Mouse (Mus musculus) layer of hippocampus, postnatal 10 days (tissue): Measurements from ENCODE around the gene Olfr61. TPM values are rescaled to one million over a fixed set of nuclear protein-coding genes. Genes with fewer than 3 reads are reported as not detected.
"Not testable (repeated sequence)": the region's sequence is repeated elsewhere in the genome, so short reads cannot be mapped to it uniquely, and the experiment has no call there.

Experiments used
- DNase-seq, 2 experiments: peaks; one replicate each; pipeline ENCODE4 v3.0.0; 2021; ENCODE audit warnings: low spot score in 2 of 2
- long read RNA-seq: library from polyadenylated mRNA; stranded (forward); transcript quantifications from one replicate; pipeline ENCODE4 v2.0.0, GENCODE M21; 2023
- total RNA-seq, 2 experiments: library from RNA; stranded (reverse); gene quantifications; 2 replicates each; pipeline ENCODE4 v1.2.3; 2021

Gene Olfr61
- total RNA-seq: not detected
- long read RNA-seq: 0 reads

DNA sequence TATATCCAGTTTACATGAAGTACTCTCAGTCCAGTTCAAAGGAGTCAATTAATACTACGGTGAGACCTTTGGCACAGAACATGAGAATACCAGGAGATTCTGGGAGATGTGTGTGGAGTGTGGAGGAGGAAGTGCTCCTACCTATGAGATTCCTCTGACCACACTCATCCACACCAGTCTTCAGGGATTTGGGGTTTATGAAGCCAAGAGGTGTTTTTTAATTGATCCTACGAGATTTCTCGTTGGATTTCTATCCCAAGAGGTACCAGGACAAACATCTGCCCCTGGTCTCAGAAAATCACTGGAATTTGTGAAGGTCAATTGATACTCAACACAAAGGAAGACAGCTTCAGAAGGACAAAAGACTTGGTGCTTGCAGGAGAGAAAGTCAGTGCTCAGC is at the start of gene Olfr61:
Olfr61 (plus strand) TSS at position 301 of the 400 bp plus-strand sequence.
- DNase-seq: not testable (repeated sequence)

DNA sequence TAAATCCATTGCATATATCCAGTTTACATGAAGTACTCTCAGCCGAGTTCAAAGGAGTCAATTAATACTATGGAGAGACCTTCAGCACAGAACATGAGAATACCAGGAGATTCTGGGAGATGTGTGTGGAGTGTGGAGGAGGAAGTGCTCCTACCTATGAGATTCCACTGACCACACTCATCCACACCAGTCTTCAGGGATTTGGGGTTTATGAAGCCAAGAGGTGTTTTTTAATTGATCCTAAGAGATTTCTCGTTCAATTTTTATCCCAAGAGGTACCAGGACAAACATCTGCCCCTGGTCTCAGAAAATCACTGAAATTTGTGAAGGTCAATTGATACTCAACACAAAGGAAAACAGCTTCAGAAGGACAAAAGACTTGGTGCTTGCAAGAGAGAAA is 27.8 kb upstream of the Olfr61 start, which contains the start of gene Olfr46:
Olfr46 (plus strand) TSS at position 301 of the 400 bp plus-strand sequence.
- DNase-seq: not testable (repeated sequence)

DNA sequence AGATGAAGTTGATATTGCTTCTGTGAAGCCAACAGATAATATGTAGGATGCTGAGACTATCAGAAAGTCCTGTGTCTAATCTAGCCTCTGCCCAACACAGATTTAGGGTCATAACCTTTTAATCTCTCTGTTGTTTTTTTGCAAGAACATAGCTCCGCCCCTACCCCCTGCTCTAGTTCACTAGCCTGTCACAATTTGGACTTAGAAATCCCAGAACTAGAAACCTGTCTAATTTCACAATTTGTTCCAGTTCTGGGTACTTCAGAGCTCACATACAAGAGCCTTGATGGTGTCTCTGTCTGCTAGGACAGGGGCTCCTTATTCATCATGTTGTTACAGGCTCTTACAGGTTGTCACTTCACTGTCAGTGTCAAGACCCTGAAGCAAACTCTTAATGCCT is 1.8 kb downstream of the Olfr61 start:
- no peak for DNase-seq

DNA sequence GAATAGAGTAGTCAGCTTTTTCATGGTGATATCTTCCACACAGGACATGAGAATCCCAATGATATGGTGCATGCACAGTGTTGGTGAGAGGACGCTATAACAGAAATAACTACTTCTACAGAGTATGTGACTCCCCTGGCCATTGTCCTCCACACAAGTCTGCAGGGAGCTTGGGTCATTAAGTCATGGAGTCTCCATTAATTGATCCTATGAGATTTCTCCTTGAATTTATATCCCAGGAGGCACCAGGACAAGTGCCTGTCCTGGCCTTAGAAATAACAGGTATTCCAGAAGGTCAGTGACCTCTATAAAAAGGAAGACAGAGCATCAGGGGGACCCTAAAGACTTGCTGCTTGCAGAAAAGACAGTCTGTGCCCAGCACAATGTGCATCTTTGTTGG is 17.4 kb downstream of the Olfr61 start, which contains the start of gene Olfr53:
Olfr53 (plus strand) TSS at position 301 of the 400 bp plus-strand sequence.
- DNase-seq: no peak

DNA sequence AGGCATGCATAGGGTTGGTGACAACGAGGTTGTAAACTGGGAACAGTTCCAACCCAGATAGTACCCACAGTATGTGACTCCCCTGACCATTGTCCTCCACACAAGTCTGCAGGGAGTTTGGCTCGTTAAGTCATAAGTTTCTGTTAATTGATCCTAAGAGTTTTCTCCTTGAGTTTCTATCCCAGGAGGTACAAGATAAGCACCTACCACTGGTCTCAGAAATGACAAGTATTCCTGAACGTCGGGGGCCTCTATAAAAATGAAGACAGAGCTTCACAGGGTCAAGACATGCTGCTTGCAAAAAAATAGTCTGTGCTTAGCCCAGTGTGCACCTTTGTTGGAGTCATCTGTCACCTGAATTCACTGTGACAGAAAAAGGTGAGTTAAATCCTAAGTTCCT is 30.9 kb downstream of the Olfr61 start, which contains the start of gene Olfr539:
Olfr539 (plus strand) TSS at position 301 of the 400 bp plus-strand sequence.
- DNase-seq: no peak

DNA sequence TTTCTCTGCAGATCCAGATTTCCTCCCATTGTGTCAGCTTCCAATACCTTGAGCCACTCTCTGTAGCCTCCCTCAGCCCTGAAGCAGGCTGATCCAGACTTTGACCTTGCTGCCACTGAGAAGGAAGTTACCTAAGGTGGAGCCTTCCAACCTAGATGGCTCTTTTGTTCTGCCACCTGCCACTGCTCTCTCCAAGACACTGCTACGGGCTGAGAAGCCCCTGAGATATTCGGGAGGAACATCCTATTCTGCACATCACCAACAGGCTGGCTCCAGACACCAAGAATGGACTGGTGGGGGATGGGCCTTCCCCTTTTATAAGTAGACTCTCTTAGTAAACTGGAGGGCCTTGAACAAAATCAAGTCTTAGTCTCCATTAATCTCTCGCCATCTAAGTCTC is 41.9 kb downstream of the Olfr61 start:
- DNase-seq: not testable (repeated sequence)

DNA sequence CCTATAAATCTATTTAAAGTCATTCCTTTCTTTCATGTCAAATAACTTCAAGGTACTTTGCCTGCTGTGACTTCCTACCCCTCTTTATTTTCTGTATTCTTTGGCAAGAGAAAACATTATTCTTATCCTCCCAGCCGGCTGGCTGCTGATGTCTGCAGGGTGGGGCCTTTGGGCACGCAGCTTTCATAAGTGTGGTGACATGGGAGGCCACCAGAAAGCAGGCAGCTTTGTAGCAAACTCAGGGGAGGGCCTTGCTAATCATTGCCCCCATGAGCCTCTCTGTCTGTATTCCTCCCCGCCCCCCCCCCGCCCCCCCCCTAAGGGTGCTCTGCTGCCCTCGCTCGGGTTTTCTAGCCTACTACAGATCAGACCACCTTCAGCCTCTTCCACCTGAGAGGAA is 47.1 kb downstream of the Olfr61 start:
- no peak for DNase-seq

DNA sequence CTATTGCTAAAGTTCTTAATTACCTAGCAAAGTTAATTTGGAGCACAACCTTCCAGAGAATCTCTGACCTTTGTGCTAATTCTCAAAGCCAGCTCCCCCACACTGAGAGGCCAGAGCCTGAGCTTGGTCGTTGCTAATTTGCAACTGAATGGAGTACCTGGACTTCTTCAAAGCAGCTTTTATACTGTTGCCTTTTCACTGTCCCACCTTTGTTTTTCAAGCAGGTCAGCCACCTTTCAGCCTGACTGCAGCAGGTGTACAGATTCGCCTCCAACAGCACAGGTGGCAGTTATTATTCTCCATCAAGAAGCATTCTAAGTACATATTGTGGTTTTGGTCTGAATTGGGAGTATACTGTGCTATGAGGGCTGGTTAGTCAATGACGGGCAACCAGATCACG is 50.8 kb downstream of the Olfr61 start:
- DNase-seq: not testable (repeated sequence)

DNA sequence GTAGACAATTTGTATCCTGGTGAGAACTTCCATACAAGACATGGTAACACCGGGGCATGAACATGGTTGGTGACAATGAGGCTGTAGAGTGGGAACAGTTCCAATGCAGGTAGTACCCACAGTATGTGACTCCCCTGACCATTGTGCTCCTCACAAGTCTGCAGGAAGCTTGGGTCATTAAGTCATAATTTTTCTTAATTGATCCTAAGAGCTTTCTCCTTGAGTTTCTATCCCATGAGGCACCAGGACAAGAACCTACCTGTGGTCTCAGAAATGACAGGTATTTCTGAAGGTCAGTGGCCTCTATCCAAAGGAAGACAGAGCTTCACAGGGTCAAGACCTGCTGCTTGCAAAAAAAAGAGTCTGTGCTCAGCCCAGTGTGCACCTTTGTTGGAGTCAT is 52.9 kb downstream of the Olfr61 start, which contains the start of gene Olfr45:
Olfr45 (plus strand) TSS at position 301 of the 400 bp plus-strand sequence.
- no peak for DNase-seq

Other genes with a start within 250 kb of the Olfr61 start
- gene Olfr531, start 226.1 kb upstream of the Olfr61 start, total RNA-seq: not detected
- gene Olfr532, start 207.3 kb upstream of the Olfr61 start, total RNA-seq: not detected
- gene Olfr533, start 165.6 kb upstream of the Olfr61 start, total RNA-seq: not detected
- gene Olfr535, start 144.8 kb upstream of the Olfr61 start, total RNA-seq: not detected
- gene Olfr536, start 121.6 kb upstream of the Olfr61 start, total RNA-seq: not detected
- not detected for gene Olfr538, start 61.1 kb upstream of the Olfr61 start, total RNA-seq
- gene Olfr46, start 27.7 kb upstream of the Olfr61 start, total RNA-seq: under 1 TPM; 0.09 to 0.18 TPM
- gene Olfr53, start 17.5 kb downstream of the Olfr61 start, total RNA-seq: not detected
- under 1 TPM; 0.09 to 0.14 TPM for gene Olfr539, start 31.0 kb downstream of the Olfr61 start, total RNA-seq
- gene Olfr45, start 53.0 kb downstream of the Olfr61 start, total RNA-seq: under 1 TPM in 1 of 2 experiments, not detected in 1; 0.11 TPM
- not detected for gene Olfr541, start 68.3 kb downstream of the Olfr61 start, total RNA-seq
- gene Cyp2e1, start 134.8 kb downstream of the Olfr61 start, total RNA-seq: not detected
- gene Syce1, start 158.9 kb downstream of the Olfr61 start, total RNA-seq: not detected
- 1 to 10 TPM; 8.5 to 9.3 TPM for gene Zfp941, start 193.2 kb downstream of the Olfr61 start, total RNA-seq
- gene Urah, start 206.0 kb downstream of the Olfr61 start, total RNA-seq: 1 to 10 TPM in 1 of 2 experiments, not detected in 1; 1.2 TPM
- not detected for gene Scgb1c1, start 216.6 kb downstream of the Olfr61 start, total RNA-seq
- gene Odf3, start 218.8 kb downstream of the Olfr61 start, total RNA-seq: not detected
- gene Gm45785, start 227.4 kb downstream of the Olfr61 start, total RNA-seq: under 1 TPM; 0.40 to 0.73 TPM
- gene Ric8a, start 228.0 kb downstream of the Olfr61 start, total RNA-seq: 100 to 1,000 TPM in 1 of 2 experiments, 10 to 100 TPM in 1; 91.1 to 106 TPM
- 10 to 100 TPM; 27.2 to 28.1 TPM for gene Bet1l, start 228.6 kb downstream of the Olfr61 start, total RNA-seq